Mouse (Mus musculus) NIH3T3 (cell line): ENCODE results near the gene Wapl.

Source experiments
- DNase-seq: peaks from one replicate; pipeline ENCODE4 v3.0.0-alpha.2; 2012; ENCODE audit warnings: low read depth

Wapl gene

DNA sequence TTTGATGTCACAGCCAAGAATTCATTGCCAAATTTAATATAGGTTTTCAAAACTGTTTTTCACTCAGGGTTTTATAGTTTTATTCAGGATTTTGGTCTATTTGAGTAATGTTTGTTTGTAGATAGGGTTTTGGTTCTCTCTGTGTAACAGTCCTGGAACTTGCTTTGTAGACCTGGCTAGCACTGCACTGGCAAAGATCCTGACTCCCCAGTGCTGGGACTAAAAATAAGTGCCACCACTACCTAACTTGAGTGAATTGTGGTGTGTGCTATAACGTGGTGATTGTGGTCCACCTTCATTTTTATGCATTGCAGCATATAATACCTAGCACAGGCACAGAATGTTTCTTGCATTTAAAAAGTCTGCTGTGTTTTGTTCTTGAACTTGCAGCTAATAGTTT lies 23.6 kb downstream of the Wapl start:
- DNase-seq, result no peak

DNA sequence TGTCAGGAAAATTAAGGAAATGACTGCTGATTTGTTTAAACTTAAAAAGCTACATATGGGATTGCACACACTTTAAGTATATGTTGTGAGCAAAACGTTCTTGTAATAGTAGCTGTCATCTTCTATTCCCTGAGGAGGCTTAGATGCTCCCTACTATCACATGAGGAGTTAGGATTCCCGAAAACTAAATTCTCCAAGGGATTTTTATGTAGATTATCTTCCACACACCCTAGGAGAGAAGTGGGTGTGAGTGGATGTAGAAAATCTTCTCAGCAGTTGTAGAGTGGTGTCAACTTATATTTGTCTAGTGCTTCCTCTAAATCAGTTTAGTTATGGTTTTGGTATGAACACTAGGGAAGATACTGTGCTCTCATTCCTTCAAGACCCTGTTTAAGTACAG lies 36.5 kb downstream of the Wapl start:
- no peak for DNase-seq

- no peak for DNase-seq
These were observed 38.3 kb downstream of the Wapl start for GRCm38 (mm10) chr14:34712027-34712426.

- no peak for DNase-seq
These were observed 39.1 kb downstream of the Wapl start for GRCm38 (mm10) chr14:34712857-34713256.

- DNase-seq, result no peak
These were observed 44.4 kb downstream of the Wapl start for GRCm38 (mm10) chr14:34718150-34718549.

DNA sequence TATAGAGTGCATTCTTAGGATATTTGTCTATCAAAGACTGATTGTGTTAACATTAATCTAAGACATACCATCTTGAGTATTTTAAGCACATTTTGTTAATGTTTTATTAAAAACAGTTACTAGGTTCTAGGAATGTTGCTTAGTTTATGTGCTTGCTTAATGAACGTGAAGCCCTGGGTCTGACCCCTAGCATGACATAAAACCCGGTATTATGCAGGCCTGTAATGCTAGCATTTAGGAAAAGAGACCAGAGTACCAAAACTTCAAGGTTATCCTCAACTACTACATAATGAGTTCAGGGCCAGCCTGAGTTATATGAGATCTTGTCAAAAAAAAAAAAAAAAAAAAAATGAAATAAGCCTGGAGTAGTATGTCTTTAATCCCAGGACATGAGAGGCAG lies 54.0 kb downstream of the Wapl start:
- no peak for DNase-seq

GRCm38 (mm10) chr14:34735405-34735804 lies 61.7 kb downstream of the Wapl start:
- peak; percentile 58 for DNase-seq

DNA sequence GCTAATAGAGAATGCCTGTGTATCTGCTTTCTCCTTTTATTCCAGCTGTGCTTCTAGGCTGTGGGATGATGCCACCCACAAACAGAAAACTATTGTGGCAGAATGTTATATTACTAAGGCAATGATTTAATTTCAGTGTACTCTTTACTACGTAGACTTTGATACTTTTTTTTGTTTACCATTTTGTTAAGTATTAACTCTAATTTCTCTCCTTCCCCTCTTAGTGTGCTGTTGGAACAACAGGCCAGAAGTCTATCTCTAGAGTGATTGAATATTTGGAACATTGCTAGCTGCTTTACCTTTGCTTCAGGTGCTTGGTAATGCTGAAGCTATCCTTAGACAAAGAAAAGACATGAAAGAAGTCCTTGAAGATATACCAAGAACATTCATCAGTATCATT lies 71.7 kb downstream of the Wapl start:
- no peak for DNase-seq

DNA sequence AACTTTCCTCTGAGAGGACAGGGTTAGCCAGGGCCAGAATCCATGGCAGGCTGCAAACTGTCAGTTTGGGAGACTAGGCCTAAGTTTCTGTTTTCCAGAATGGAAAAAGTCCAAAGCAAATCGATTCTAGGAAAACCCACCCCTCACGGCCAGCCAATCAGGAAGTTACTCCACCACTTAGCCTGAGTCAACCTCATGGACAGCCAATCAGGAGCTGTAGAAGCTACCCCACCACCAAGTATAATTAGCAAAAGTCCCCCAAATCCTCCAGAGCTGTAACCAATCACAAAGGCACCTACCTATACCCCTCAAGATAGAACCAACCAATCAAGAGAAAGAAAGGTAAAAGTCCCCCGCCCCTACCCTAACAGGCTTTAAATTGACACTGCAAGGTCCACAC lies 82.0 kb downstream of the Wapl start:
- no peak for DNase-seq

- DNase-seq, result no peak
These were observed 86.2 kb downstream of the Wapl start for GRCm38 (mm10) chr14:34759938-34760337.

DNA sequence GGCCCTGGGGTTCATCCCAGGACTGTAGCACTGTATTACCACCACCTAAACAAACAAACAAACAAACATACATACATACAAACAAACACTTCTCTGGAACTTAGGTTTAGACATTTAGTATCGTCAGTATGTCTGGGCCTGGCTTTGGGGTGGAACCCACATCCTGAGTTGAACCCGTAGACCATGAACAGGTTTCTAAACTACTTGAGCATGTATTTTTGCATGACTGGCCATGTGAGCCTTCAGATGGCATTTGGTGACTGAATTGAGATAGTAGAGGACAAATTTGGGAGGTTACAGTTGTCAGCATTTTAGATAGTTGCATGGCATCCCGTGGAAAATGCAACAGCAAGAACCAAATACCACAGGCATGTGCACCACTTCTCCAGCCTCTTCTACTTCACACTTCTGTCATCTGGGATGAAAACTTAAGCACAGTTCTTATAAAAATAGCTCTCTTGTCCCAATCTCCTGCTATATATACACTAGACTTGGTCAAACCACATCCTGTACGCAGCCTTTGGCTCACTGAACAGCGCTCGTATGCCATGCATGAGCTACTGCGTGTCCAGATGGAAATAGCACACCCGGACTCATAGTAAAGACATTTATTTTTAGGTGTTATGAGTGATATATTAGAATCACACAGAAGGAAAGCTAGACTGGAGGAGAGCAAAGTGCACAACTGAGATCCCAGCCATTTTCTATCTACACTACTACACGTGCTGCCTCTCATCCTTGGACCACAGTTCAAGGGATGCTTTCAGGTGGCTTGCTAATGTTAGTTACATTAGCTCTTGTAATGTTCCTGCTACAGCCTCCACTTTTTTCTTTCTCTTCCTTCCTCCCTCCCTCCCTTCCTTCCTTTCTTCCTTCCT lies 87.6 kb downstream of the Wapl start:
- no peak for DNase-seq

- peak; percentile 20 for DNase-seq
These were observed 89.0 kb downstream of the Wapl start for GRCm38 (mm10) chr14:34762682-34763081.

DNA sequence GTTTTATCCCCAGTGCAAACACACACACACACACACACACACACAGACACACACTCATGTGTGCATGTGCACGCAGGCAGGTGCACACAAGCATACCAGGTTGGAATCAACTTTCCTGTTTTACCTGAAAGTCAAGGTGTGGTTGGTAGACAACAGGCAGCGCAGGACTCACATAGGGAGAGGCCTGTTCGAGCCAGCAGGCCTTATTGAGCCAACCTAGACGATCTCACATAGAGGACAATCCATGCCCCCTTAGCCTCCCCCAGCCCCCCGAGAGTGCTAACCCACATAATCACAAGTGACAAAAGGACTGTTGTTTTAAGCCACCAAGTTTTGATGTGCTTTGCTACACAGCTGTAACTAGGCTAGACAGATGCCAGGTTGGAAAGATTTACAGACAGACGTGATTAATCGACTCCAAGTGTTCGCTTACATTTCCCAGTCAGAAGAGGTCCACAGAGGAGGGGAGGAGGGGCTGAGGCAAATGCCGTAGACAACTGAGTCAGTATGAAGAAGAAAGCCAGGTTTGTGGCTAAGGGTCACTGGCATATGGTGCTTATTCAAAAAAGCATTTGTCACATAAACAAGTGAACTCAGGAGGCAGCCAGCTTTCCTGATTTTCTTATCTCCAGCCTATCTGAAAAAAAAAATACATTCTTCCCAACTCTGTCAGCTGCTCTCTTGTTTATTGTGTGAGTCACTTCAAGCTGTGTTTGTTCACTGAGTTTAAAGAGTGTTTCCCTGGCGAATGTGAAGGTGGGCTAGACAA lies 90.2 kb downstream of the Wapl start:
- peak; percentile 89 for DNase-seq

- no peak for DNase-seq
These were observed 91.2 kb downstream of the Wapl start for GRCm38 (mm10) chr14:34764908-34765307.

DNA sequence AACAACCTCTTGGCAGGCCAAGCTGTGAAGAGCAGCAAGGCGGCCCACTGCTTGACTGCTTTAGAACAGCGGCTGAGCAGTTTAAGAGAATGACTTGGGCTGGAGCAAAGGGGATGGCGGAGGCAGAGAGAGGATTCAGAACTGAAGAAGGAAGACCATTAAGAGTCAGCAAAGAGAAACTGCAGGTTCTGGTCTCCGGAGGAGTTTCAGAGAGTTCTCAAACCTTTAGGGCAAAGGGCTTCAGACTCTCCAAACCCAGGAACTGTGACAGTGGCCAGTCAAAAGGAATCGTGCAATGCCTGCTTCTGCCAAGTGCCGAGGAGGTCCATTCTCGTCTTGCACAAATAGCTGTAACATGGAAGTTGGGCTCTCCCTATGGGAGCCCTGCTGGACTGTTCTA lies 91.7 kb downstream of the Wapl start:
- no peak for DNase-seq

- DNase-seq, result no peak
These were observed 92.5 kb downstream of the Wapl start for GRCm38 (mm10) chr14:34766181-34766580.

- DNase-seq, result peak; percentile 86
These were observed 94.6 kb downstream of the Wapl start for GRCm38 (mm10) chr14:34768373-34768772.

GRCm38 (mm10) chr14:34769021-34769566 lies 95.4 kb downstream of the Wapl start:
- DNase-seq, result peak; percentile 88

GRCm38 (mm10) chr14:34769567-34770158 lies 95.9 kb downstream of the Wapl start:
- DNase-seq, result peak; percentile 54

DNA sequence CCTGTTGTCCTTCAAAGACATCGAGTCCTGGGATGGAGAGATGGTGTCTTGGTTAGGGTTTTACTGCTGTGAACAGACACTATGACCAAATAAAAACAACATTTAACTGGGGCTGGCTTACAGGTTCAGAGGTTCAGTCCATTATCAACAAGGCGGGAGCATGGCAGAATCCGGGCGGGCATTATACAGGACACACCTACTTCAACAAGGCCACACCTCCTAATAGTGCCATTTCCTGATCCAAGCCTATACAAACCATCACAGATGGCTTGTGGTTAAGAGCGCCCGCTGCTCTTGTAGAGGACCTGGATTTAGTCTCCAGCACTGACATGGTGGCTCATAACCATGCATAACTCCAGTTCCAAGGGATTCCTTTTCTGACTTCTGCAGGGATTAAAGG lies 96.7 kb downstream of the Wapl start:
- DNase-seq, result no peak

DNA sequence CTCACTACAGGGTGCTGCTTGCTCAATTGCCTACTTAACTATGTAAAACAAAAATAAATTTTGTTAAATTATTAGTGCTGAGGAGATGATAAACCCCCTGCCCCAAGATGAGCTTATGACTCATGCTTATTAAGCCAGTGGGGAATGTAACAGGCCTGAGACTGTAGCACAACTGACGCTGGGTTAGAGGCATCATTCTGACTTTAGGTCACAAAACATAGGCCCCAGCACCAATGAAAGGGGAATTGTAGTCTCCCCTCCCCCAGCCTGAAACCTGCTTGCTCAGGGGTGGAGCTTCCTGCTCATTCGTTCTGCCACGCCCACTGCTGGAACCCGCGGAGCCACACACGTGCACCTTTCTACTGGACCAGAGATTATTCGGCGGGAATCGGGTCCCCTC lies 97.9 kb downstream of the Wapl start:
- no peak for DNase-seq

GRCm38 (mm10) chr14:34772132-34772531 lies 98.4 kb downstream of the Wapl start:
- DNase-seq, result no peak

DNA sequence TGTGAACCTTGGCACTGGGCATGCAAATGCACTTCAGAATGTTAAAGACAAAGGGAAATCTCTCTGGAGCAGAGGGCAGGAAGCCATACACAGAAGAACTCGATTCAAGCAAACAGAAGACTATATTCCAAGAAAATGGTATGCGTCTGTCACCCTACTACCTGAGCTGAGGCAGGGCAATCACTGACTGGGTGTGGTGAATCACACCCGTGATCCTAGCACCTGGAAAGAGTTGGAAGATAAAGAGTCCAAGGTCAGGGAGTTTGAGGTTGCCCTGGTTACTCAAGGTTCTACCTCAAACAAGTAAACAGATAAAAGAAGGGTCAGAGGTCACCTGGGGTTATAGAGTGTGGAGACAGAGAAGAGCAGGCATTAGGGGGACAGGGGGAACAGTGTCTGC lies 100.0 kb downstream of the Wapl start:
- DNase-seq, result no peak
